Mouse (Mus musculus) kidney, postnatal 0 days (tissue): ENCODE measurements around the gene Brwd3. TPM values are rescaled to one million over a fixed set of nuclear protein-coding genes. Genes with fewer than 3 reads are reported as not detected.
A peak's percentile ranks its signal among the peaks of the same experiment; 100 is the strongest.

Experiments
- ATAC-seq: fragments of 200-750 bp; cut with Nextera tagmentation; replicated peaks from 2 replicates; pipeline ENCODE4 v1.8.0; 2017; ENCODE audit warnings: low read depth, moderate number of reproducible peaks, moderate TSS enrichment, moderate library complexity; ENCODE audit not compliant: low FRiP score
- DNase-seq: peaks from one replicate; pipeline ENCODE4 v3.0.0-alpha.2; 2016; ENCODE audit warnings: low spot score
- H3K27ac ChIP-seq: fragments of 300-500 bp; sonication (generic); 2 replicates; pipeline ENCODE4 v1.5.1; 2014; ENCODE audit warnings: mild to moderate bottlenecking
- H3K27me3 ChIP-seq: fragments of 300-500 bp; sonication (generic); 2 replicates; pipeline ENCODE4 v1.6.1; 2014; ENCODE audit warnings: low read length, mixed read lengths; ENCODE audit not compliant: insufficient read depth
- H3K36me3 ChIP-seq: fragments of 300-500 bp; sonication (generic); 2 replicates; pipeline ENCODE4 v1.6.1; 2014; ENCODE audit warnings: low read length, mixed read lengths; ENCODE audit not compliant: insufficient read depth
- H3K4me1 ChIP-seq: fragments of 300-500 bp; sonication (generic); replicated peaks from 2 replicates; pipeline ENCODE4 v1.6.1; 2014; ENCODE audit warnings: antibody characterized with exemption, low read length, mixed read lengths; ENCODE audit not compliant: insufficient read depth
- H3K4me2 ChIP-seq: fragments of 300-500 bp; sonication (generic); 2 replicates; pipeline ENCODE4 v1.6.1; 2014; ENCODE audit warnings: mild to moderate bottlenecking, low read length, moderate library complexity, mixed read lengths
- H3K4me3 ChIP-seq: fragments of 300-500 bp; sonication (generic); replicated peaks from 2 replicates; pipeline ENCODE4 v1.5.1; 2014; ENCODE audit warnings: low read depth, low read length
- H3K9ac ChIP-seq: fragments of 300-500 bp; sonication (generic); 2 replicates; pipeline ENCODE4 v1.6.1; 2014; ENCODE audit warnings: low read depth, low read length
- H3K9me3 ChIP-seq: fragments of 300-500 bp; sonication (generic); replicated peaks from 2 replicates; pipeline ENCODE4 v1.6.1; 2016; ENCODE audit warnings: low read length, inconsistent platforms, mixed read lengths
- CTCF ChIP-seq: IDR thresholded peaks from 2 replicates; pipeline ENCODE4 v1.5.1; 2016; ENCODE audit warnings: antibody characterized with exemption, low read depth, mild to moderate bottlenecking, moderate library complexity
- WGBS: fragments of 180-500 bp; shearing (Covaris S2); extraction: QIAGEN DNeasy Blood & Tissue Kit; methylation state at CpG from one replicate; pipeline ENCODE4 v1.1.7; 2014; 5-methylcytosine and 5-hydroxymethylcytosine counted together
- polyA plus RNA-seq: library from polyadenylated mRNA; unstranded; fragments of >200 nt; fragmentation: Nextera tagmentation; extraction: Ambion mirVana; gene quantifications from 2 replicates; pipeline ENCODE4 v1.2.1, GENCODE M21; 2015

Gene Brwd3
- polyA plus RNA-seq, 1 experiment from 2014 or later = 1.9 TPM

DNA sequence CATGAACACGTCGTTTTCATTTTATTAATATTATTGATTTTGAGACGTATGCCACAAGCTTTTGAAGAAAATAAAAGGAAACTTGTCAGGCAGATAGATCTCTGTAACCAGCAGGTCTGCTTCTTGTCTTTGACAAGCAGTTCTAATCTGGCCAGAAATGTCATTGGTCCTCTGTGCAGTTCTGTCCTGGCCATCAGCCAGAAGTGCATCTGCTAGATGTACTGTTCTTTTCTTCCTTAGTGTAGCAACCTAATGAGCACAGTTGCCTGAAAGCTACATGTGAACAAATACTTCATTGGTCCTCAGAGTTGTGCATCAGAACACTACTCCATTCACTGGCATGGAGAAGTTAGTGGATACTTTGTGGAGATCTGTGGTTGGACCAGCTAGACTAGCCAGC is 105.1 kb downstream of the Brwd3 start:
- no peak for DNase-seq
- no peak overlapping the region for H3K27ac ChIP-seq

DNA sequence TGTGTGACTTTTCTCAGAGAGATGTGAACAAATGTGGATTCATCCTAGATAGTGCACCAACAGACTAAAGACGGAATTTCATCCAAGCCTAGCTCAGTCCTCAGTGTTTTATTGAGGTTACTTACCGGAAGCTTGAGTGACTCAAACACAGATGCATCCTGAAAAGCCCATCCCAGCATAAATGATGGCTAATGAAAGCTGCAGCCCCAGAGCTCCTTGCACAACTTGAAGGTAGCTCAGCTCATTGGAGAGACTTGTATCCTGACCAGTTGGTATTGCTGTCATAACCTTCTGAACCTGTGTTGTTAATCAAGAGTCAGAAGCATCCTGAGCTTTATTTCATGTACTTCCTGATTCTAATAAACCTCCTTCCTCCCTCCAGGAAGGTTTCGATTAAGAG is 105.8 kb downstream of the Brwd3 start:
- Histone ChIP-seq H3K4me2 (no peak overlapping the region), H3K27ac (no peak overlapping the region), H3K4me1 (no peaks in the 10 kb centered on the region), H3K36me3 (no peaks in the 10 kb centered on the region), H3K4me3 (no peak overlapping the region), H3K9me3 (no peaks in the 10 kb centered on the region), H3K9ac (no peak overlapping the region), H3K27me3 (no peaks in the 10 kb centered on the region)
- ATAC-seq = no peak
- WGBS = 57% methylated on average over 3 of the region's 3 CpGs
- peak; percentile 25 for DNase-seq
- TF ChIP-seq CTCF = no peak

More for the DNA sequence above, 105.1 kb downstream of the Brwd3 start:
- ATAC-seq = no peak
- H3K4me3 ChIP-seq = no peak overlapping the region
- H3K36me3 ChIP-seq = no peaks in the 10 kb centered on the region
- H3K4me2 ChIP-seq = no peak overlapping the region
- H3K27me3 ChIP-seq = no peaks in the 10 kb centered on the region
- no peaks in the 10 kb centered on the region for H3K4me1 ChIP-seq
- TF ChIP-seq CTCF = no peak
- no peak overlapping the region for H3K9ac ChIP-seq
- WGBS = 71% methylated on average over 3 of the region's 3 CpGs
- no peaks in the 10 kb centered on the region for H3K9me3 ChIP-seq

DNA sequence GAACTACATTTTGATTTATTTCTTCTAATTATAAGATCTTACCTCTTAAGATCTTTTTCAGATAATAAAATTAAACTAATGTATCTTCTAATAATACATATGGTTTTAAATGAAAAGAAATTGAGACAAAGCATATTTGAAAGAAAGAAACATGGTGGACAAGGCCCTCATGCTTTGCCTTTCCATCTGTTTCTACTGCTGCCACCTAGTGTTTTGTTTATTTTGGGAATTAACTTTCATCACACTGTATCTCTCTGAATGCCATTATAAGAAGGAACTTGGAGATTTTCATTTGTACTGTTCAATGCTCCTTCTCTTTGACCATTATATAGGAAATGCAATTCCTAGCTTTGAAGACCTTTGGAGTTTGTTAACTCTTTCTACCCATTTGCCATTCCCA is 109.9 kb downstream of the Brwd3 start:
- H3K36me3 ChIP-seq = no peaks in the 10 kb centered on the region
- no peaks in the 10 kb centered on the region for H3K27me3 ChIP-seq
- H3K4me1 ChIP-seq = no peaks in the 10 kb centered on the region
- H3K4me2 ChIP-seq = no peak overlapping the region
- H3K27ac ChIP-seq = no peak overlapping the region
- no peak overlapping the region for H3K9ac ChIP-seq
- no peak overlapping the region for H3K4me3 ChIP-seq
- H3K9me3 ChIP-seq = no peaks in the 10 kb centered on the region
- peak; percentile 36; the same call in 1 of the 2 replicates for TF ChIP-seq CTCF
- ATAC-seq = no peak
- DNase-seq = no peak

DNA sequence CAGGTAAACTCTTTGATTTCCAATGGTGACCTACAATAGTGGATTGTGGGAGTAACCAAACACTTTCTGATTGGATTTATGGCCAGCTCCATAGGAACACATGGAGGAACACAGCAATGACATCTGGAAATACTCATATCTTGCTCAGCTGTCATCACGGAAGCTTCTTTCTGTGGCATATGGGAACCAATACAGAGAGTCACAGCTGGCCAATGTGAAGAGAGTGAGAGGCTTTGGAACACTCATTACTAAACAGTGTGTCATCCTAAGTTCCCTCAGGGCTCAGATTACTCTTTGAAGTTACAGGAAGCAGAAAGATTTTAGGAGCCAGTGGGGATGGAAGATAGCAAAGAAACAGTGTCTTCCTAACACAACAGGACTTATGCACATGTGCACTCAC is 111.7 kb downstream of the Brwd3 start:
- no peak overlapping the region for H3K4me3 ChIP-seq
- 86% methylated on average over 1 of the region's 1 CpGs for WGBS
- no peaks in the 10 kb centered on the region for H3K4me1 ChIP-seq
- no peak overlapping the region for H3K9ac ChIP-seq
- no peaks in the 10 kb centered on the region for H3K36me3 ChIP-seq
- H3K4me2 ChIP-seq = no peak overlapping the region
- no peak overlapping the region for H3K27ac ChIP-seq
- TF ChIP-seq CTCF = no peak
- no peak for ATAC-seq
- no peaks in the 10 kb centered on the region for H3K9me3 ChIP-seq
- DNase-seq = no peak
- no peaks in the 10 kb centered on the region for H3K27me3 ChIP-seq

DNA sequence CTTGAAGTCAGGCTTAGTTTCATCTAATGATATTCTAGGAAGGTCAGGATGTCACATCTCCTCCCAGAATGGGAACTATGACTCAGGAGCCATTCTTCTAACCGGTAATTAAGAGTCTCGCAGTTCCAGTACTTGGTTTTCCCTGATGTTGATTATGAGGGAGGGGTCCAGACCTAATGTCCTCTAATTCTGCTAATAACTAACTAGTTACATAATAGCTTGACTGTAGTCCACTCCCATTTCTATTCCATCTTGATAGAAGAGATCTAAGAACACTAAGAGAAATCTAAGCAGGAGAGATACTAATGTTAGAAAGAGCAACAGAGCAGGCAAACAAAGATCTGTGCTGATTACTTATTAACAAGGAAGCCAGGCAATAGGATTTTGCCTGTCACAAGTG is 129.9 kb downstream of the Brwd3 start:
- TF ChIP-seq CTCF = no peak
- no peak overlapping the region for H3K9ac ChIP-seq
- no peak for DNase-seq
- no peaks in the 10 kb centered on the region for H3K36me3 ChIP-seq
- 72% methylated on average over 2 of the region's 2 CpGs for WGBS
- ATAC-seq = no peak
- H3K9me3 ChIP-seq = no peaks in the 10 kb centered on the region
- no peak overlapping the region for H3K4me3 ChIP-seq
- no peak overlapping the region for H3K4me2 ChIP-seq
- H3K4me1 ChIP-seq = no peaks in the 10 kb centered on the region
- no peak overlapping the region for H3K27ac ChIP-seq
- no peaks in the 10 kb centered on the region for H3K27me3 ChIP-seq

Other genes with a start within 250 kb of the Brwd3 start
- not detected in 2 replicates for gene Gm379, start 169.5 kb downstream of the Brwd3 start, polyA plus RNA-seq
- 21.9 and 23.0 TPM in 2 replicates for gene Hmgn5, start 179.0 kb upstream of the Brwd3 start, polyA plus RNA-seq